Mouse (Mus musculus) neutrophil, adult 59 days (primary cell): ENCODE results near the gene Wiz. TPM values are rescaled to one million over a fixed set of nuclear protein-coding genes. Genes with fewer than 3 reads are reported as not detected.

Source experiments
- total RNA-seq, 2 experiments: library from RNA; stranded (reverse); gene quantifications; 1 replicate in 1 of 2; 2 replicates in 1 of 2; pipeline ENCODE4 v1.2.4; 2023

Wiz gene
- total RNA-seq, result 10 to 100 TPM; 14.5 to 19.3 TPM

GRCm38 (mm10) chr17:32389101-32389659 is at the start of gene Wiz:
TSS of gene Wiz (minus strand) at chr17:32389439.

DNA sequence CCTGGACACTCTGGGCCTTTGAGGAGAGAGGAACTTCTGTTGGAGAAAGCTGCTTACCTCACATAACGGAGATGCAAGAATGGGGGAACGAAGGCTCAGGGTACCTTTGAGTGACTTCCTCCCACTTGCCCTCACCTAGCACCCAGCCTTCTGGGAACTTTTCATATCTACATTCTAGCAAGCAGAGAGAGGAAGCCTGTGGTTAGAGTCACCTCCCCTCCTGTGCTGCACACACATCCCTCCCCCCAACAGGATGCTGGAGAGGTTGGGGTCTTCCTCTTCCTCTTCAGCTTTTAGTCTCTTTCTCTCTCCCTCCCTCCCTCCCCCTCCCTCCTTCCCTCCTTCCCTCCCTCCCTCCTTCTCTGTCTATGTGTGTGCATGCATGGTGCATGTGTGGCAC is 34.8 kb upstream of the Wiz start, which contains the start of gene Pglyrp2:
Pglyrp2 (minus strand) TSS at position 134 of the 400 bp plus-strand sequence.

DNA sequence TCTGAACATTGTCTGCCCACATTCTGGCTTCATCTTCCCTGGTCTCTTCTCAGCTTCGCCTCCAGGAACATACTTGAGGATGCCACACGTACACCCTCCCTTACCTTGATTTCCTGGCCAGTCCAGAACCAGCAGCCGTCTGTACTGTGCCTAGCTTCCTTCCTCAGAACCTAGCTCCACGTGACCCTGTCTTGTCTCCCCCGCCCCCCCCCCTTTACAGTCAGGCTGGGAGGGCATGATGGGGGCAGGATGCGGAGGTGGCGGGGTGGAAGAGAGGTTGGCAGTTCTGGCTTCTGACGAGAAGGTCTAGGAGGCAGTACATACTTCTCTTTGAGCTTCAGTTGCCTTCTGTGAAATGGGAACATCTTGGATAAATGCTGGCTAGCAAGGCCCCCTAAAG is 14.2 kb upstream of the Wiz start, which contains the start of gene Rasal3:
Rasal3 (minus strand) TSS at position 167 of the 400 bp plus-strand sequence.

DNA sequence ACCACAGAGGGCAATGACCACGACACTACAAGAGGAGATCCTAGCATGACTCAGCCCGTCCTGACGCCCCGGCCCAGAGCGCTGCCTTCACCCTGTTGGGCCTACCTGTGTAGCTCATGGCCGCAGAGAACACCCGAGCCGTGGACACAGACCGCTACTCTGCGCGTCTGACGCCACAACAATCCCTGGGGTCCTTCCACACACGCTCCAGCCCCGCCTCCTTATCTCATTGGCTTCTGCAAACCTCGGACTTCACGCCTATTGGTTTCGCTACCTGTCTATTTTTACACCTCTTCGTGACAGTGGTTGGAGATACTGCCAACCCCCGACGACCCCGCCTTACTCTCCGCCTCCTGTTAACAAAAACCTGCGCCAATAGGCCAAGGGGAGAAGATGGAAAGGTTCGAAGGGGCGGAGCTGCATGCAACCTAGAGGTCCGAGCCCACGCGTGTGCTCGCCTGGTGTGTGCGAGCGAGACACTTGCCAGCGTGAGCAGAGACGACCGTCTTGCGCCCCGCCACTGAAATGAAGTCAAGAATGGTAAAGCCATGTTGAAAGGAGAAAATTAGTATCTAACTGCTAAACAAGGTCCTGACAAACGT is 38.8 kb downstream of the Wiz start, which contains the start of gene Akap8l:
Akap8l (minus strand) TSS at position 226 of the 602 bp plus-strand sequence.

DNA sequence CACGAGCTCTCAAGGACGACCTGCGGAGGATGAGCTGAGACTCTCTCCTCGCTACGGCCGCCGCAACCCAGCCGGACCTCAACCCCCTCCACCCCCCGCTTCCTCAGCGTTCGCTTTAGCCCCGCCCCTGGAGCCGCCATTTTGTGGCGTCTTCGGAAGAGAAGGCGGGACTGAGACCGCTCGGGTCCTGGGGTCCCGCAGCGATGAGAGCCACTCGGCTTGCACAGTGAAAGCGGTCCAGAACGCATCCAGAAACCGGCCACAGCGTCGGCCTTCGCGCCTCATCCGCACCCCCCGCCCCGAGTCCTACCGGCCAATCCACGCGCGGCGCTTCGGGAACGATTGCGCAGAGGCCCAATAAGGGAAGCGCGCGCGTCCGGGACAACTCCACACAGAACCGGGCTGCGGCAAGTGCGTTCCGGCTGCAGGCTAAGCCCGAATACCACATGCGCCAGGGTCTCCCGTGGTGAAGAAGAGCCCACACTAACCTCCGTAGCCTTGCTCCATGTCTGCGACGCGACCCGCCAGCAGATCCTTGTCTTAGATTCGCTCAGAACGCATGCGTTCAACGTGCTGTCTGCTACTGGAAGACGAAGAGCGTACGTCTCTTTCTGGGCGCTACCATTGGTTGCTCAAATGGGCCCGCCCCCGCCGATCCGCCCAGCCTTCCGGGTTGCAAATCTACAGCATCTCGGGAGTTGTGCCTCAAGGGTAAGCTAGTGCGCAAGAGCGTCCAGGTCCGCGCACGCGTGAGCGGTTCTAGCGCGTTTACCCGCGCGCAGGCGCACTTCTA is 68.4 kb downstream of the Wiz start, which contains the start of gene Akap8:
Akap8 (minus strand) TSS at position 642 of the 793 bp plus-strand sequence.

Other genes with a start within 250 kb of the Wiz start
- under 1 TPM; 0.04 to 0.24 TPM for gene Notch3, start 222.6 kb downstream of the Wiz start, total RNA-seq
- under 1 TPM; 0.20 to 0.24 TPM for gene Ephx3, start 199.9 kb downstream of the Wiz start, total RNA-seq
- 100 to 1,000 TPM; 201 to 207 TPM for gene Brd4, start 104.7 kb downstream of the Wiz start, total RNA-seq
- gene Akap8, start 68.2 kb downstream of the Wiz start, total RNA-seq, result 10 to 100 TPM; 72.8 to 82.1 TPM
- 10 to 100 TPM; 55.8 to 57.7 TPM for gene Akap8l, start 38.8 kb downstream of the Wiz start, total RNA-seq
- 10 to 100 TPM; 37.1 to 48.3 TPM for gene Rasal3, start 14.1 kb upstream of the Wiz start, total RNA-seq
- under 1 TPM; 0.31 to 0.57 TPM for gene Pglyrp2, start 34.7 kb upstream of the Wiz start, total RNA-seq
- gene Cyp4f39, start 63.3 kb upstream of the Wiz start, total RNA-seq, result not detected
- under 1 TPM; 0.22 to 0.37 TPM for gene Cyp4f17, start 116.6 kb upstream of the Wiz start, total RNA-seq
- gene Cyp4f16, start 147.1 kb upstream of the Wiz start, total RNA-seq, result 10 to 100 TPM; 12.5 to 19.6 TPM
- under 1 TPM; 0.82 to 0.97 TPM for gene Cyp4f37, start 231.9 kb upstream of the Wiz start, total RNA-seq